Mouse (Mus musculus): ENCODE measurements around the gene Prl2a1. TPM values are rescaled to one million over a fixed set of nuclear protein-coding genes. Genes with fewer than 3 reads are reported as not detected.
"Not testable (repeated sequence)": the region's sequence is repeated elsewhere in the genome, so short reads cannot be mapped to it uniquely, and the experiment has no call there.

The Prl2a1 gene
- not detected for total RNA-seq (2018; cell fraction: chromatin; rRNA removed)
- total RNA-seq (2018; cell fraction: cytosol; rRNA removed): not detected
- not detected for total RNA-seq (2018; cell fraction: nucleus; rRNA removed)
- polyA plus RNA-seq (2018): not detected in 3 replicates

DNA sequence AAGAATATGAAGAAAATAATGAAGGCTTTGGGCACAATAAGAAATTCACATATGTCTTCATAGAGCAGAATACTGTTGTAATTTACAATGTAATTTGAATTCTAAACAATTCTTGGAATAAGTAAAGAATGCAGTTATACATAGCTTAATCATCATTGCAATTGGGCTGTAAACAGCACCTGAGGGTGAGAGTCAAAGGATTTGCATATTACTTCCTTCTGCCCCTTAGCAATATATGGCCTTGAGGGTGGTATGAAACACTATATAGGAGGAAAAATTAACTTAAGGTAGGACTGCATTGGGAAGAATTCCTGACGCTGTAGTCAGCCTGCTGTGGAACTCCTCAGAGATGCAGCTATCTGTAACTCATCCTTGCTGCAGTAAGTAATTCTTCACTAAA lies at the start of gene Prl2a1:
Prl2a1 (plus strand) TSS at position 301 of the 400 bp plus-strand sequence.
- H3K27ac ChIP-seq: no peak within 1 kb of the TSS
- WGBS (ENCODE audit: missing documents): 100% methylated on average over 1 of the region's 1 CpGs
- H3K4me3 ChIP-seq (ENCODE audit: inconsistent target): no peak within 1 kb of the TSS
- no peaks in the 10 kb centered on the region for H3K79me2 ChIP-seq (ENCODE audit: inconsistent target)
- H3K36me3 ChIP-seq (ENCODE audit: inconsistent target): no peaks in the 10 kb centered on the region

DNA sequence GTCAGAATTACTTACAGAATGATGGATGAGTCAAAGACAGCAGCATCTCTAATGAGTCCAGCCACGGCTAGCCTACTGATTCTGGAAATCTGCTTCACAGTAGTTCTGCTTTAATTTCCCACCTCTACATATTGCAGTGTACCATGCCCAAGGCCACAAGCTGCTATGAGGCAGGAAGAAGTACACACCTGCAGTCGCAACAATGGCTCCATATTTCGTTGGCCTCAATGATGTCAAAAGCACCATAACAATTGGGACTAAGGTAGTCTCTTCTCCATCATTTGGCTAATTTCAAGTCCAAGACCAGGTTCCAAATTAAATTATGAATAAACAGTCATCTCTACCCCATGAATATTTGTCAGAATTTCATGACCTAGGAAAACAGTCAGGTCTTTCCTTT lies 20.8 kb upstream of the Prl2a1 start, which contains the start of gene Prl7c1:
Prl7c1 (minus strand) TSS at position 101 of the 400 bp plus-strand sequence.
- 89% methylated on average over 2 of the region's 3 CpGs for WGBS (ENCODE audit: missing documents)
- not testable (repeated sequence) for H3K27ac ChIP-seq; H3K4me3 ChIP-seq (ENCODE audit: inconsistent target); H3K36me3 ChIP-seq (ENCODE audit: inconsistent target); H3K79me2 ChIP-seq (ENCODE audit: inconsistent target)

DNA sequence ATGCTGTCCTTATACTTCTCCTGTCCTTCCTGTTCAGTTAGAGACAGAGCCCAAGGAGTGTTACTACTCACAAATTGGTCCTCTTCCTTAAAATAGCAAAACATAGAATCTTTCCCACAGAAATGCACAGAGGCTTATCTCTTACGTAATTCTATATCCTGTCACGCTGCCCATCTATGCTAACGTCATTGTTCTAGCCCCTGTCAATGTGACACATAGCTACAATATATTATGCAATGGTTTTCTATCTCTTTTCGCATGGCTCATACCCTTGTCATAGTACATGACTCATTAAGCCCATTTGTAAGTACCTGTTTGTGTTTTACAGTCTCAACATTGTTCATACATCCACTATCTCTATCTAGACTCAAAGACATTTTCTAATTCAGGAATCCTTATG lies 2.2 kb upstream of the Prl2a1 start:
- H3K79me2 ChIP-seq (ENCODE audit: inconsistent target): no peaks in the 10 kb centered on the region
- 57% methylated on average over 4 of the region's 4 CpGs for WGBS (ENCODE audit: missing documents)
- H3K36me3 ChIP-seq (ENCODE audit: inconsistent target): no peaks in the 10 kb centered on the region
- no peak overlapping the region for H3K27ac ChIP-seq
- H3K4me3 ChIP-seq (ENCODE audit: inconsistent target): no peak overlapping the region

DNA sequence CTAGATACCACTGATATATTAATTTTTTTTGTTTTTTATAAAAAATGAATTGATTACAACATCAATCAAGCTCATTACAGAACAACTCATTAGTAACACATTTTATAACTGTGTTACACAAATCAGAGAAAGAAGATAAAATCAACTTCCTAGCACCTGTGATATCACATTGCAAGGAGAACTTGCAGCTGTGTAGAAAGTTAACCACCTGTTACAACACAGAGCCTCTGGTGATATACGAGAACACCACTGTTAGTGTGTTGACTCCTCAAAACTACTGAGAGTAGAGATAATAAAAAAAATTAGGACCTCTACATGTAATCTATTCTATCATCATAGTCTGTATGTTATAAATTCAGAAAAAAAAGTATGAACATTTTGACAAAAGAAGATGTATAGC lies 1.3 kb downstream of the Prl2a1 start:
- Histone ChIP-seq H3K36me3 (ENCODE audit: inconsistent target) (no peaks in the 10 kb centered on the region), H3K4me3 (ENCODE audit: inconsistent target) (no peak overlapping the region), H3K27ac (no peak overlapping the region), H3K79me2 (ENCODE audit: inconsistent target) (no peaks in the 10 kb centered on the region)
- WGBS (ENCODE audit: missing documents): 86% methylated on average over 1 of the region's 1 CpGs

DNA sequence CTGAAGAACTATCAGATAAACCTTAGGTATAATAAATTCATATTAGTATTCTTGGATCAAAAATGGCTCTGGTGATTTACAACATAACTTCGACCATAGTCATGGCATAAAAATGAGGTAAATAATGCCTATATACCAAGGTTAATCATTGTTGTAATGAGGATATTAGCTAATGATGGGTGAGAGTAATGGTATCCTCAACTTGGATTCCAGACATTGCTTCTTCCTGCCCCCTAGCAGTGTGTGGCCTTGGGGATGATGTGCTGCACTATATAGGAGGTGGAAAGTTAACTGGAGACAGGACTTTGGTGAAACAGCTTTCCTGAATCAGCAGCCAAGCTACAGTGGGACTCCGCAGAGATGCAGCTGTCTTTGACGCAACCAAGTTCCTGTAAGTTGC lies 47.6 kb downstream of the Prl2a1 start, which contains the start of gene Prl2c1:
Prl2c1 (plus strand) TSS at position 301 of the 400 bp plus-strand sequence.
- Histone ChIP-seq H3K4me3 (ENCODE audit: inconsistent target) (no peak within 1 kb of the TSS), H3K36me3 (ENCODE audit: inconsistent target) (no peaks in the 10 kb centered on the region), H3K27ac (no peak within 1 kb of the TSS), H3K79me2 (ENCODE audit: inconsistent target) (no peaks in the 10 kb centered on the region)
- 80% methylated on average over 3 of the region's 3 CpGs for WGBS (ENCODE audit: missing documents)

Other genes starting within 250 kb of the Prl2a1 start
- gene Prl8a9, start 237.0 kb upstream of the Prl2a1 start, polyA plus RNA-seq (2018): not detected in 3 replicates
- gene Prl8a1, start 219.5 kb upstream of the Prl2a1 start, polyA plus RNA-seq (2018): not detected in 3 replicates
- gene Prl7b1, start 191.1 kb upstream of the Prl2a1 start, polyA plus RNA-seq (2018): not detected in 3 replicates
- gene Prl7a1, start 159.2 kb upstream of the Prl2a1 start, polyA plus RNA-seq (2018): not detected in 3 replicates
- not detected in 3 replicates for gene Prl7a2, start 133.6 kb upstream of the Prl2a1 start, polyA plus RNA-seq (2018)
- gene Prl7d1, start 84.9 kb upstream of the Prl2a1 start, polyA plus RNA-seq (2018): not detected in 3 replicates
- not detected in 3 replicates for gene Prl7c1, start 20.9 kb upstream of the Prl2a1 start, polyA plus RNA-seq (2018)
- not detected in 3 replicates for gene Prl2c1, start 47.7 kb downstream of the Prl2a1 start, polyA plus RNA-seq (2018)
- gene Prl4a1, start 214.6 kb downstream of the Prl2a1 start, polyA plus RNA-seq (2018): not detected in 3 replicates